Mouse (Mus musculus) T-helper 17 cell (primary cell): ENCODE measurements around the gene Dad1.

Source experiments
- in situ Hi-C, 2 experiments: fragments of 300-600 bp; cut with MboI, MseI; formaldehyde crosslinking; loops; 1 replicate in 1 of 2; 2 replicates in 1 of 2; pipeline ENCODE4 v1.15.1; 2025; ENCODE audit warnings: high pct_unique_total_duplicates in 2 of 2

The Dad1 gene

DNA sequence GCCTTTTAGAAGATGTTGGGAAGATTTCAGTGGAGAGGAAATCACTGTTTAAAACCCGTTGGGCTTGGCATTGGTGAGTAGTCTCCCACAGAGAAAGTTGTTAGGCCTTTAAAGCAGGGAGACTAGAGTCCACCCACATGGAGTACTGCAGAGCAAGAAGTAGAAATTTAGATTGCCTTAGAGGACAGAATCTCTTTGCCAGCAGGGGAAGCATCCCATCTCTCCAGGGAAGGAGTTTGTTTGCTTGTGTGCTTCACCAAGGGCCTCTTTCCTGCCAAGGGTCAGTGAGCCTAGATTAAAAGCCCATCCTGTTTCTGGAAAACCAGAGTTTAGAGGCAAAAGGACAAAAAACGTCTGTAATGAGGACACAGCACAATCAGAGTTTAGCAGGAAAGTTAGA is 39.4 kb downstream of the Dad1 start:
- in situ Hi-C loops, result loop anchor here (10.0 to 25.0 kb wide), 3 partner anchors 852 to 1902 kb away; partner anchors contain the start of gene Mettl3 (in 1 of the 2)

DNA sequence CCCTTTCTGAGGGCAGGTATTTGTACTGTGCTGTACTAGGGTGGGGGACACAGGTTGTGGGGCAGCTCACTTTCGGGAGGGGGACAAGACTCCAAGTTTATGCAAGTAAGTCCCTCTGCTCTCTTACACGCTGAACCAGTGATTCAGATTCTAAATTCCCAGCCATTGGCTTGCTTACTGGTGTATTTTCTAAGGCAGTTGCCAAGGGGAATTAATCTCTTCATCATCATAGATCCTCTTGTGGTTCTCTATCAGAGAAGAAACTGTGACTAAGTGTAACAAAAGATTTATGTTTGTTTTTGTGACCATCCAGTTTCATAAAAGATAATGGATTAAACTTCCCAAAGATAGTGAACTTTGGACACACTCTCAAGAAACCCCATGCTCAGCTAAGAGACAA is 40.2 kb downstream of the Dad1 start:
- in situ Hi-C loops, result loop anchor here (10.0 to 25.0 kb wide), 3 partner anchors 851 to 1901 kb away; partner anchors contain the start of gene Mettl3 (in 1 of the 2)

- in situ Hi-C loops, result loop anchor here (10.0 to 25.0 kb wide), 3 partner anchors 849 to 1899 kb away; partner anchors contain the start of gene Mettl3 (in 1 of the 2)
Observed at GRCm38 (mm10) chr14:54211755-54212154, 42.1 kb downstream of the Dad1 start.

DNA sequence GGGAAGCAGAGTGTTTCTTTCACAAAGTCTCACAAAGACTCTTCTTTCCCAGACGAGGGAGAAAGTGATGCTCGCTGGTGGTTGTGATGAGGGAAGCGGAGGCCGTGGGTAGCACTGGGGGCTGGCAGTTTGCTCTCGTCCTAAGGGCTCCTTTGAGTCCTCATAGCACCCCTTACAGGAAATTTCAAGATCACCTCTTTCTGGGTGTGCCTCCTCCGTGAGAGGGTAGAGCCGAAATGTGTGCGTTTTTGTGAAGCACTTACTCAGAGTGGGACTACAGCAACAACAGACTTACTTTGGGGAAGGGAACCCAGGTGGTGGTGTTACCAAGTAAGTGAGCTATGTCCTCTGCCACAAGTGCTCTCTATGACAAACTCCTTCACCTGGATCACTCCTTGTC is 42.7 kb downstream of the Dad1 start:
- in situ Hi-C loops, result loop anchor here (10.0 to 25.0 kb wide), 3 partner anchors 849 to 1899 kb away; partner anchors contain the start of gene Mettl3 (in 1 of the 2)

DNA sequence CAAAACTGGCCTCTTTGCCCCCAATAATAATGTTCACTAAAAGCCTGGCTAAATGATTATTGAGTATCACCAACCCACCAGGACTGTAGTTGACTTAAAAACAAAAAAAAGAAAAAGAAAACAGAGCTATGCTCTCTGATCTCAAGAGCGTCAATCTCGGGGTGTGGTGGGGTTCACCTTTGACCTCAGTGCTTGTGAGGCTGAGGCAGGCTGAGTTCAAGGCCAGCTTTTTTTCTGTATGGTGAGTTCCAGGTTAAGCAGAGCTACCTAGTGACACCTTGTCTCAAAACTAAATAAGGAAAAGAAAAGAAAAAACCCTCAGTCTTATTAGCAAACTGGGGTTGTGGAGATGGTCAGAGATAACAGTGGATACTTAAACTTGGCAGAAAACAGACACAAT is 43.5 kb downstream of the Dad1 start:
- in situ Hi-C loops, result loop anchor here (10.0 to 25.0 kb wide), 3 partner anchors 848 to 1898 kb away; partner anchors contain the start of gene Mettl3 (in 1 of the 2)

GRCm38 (mm10) chr14:54209932-54210331 is 44.0 kb downstream of the Dad1 start:
- in situ Hi-C loops, result loop anchor here (10.0 to 25.0 kb wide), 3 partner anchors 848 to 1898 kb away; partner anchors contain the start of gene Mettl3 (in 1 of the 2)

DNA sequence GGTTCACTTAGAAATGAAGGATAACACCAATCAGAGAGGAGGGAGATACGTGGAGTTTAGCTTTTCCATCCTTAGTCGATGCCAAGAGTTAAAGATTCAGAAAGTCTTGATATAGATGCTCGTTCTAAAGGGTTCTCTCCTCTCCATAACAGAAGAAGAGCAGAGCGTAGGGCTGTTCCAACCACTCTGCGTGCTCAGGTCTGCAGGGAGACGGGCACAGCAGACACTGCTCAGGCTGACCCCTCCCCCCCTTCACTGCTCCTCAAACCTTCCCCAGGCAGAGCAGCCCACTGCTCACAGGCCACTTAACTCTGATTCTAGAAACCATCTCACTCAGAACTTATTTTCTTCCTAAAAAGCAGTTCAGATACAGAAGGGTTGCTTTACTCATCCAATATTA is 45.2 kb downstream of the Dad1 start:
- in situ Hi-C loops, result loop anchor here (25.0 kb wide), 2 partner anchors 846 to 1896 kb away; partner anchors contain the start of gene Mettl3 (in 1 of the 2)

DNA sequence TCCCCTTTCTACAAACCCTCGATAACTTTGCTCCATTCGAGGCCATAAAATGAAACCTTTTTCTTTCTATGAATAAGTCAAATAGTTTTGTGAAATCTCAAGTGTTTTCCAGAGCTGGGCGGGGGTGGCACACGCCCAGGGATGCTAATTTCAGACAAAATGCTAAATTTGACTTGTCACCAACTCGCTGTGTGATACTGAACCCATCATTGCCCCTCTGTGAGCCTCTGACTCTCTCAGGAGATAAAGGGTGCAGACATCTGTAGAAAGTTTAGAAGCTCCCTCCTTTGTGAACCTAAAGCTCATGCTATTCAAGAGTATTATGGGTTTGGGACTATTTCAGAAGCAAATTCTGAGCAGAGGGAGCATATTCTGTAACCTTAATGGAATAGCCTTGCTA is 46.0 kb downstream of the Dad1 start:
- in situ Hi-C loops, result loop anchor here (25.0 kb wide), 2 partner anchors 846 to 1896 kb away; partner anchors contain the start of gene Mettl3 (in 1 of the 2)

- in situ Hi-C loops, result loop anchor here (25.0 kb wide), 2 partner anchors 845 to 1895 kb away; partner anchors contain the start of gene Mettl3 (in 1 of the 2)
Observed at GRCm38 (mm10) chr14:54206750-54207550, 47.0 kb downstream of the Dad1 start.

- in situ Hi-C loops, result loop anchor here (25.0 kb wide), 2 partner anchors 844 to 1894 kb away; partner anchors contain the start of gene Mettl3 (in 1 of the 2)
Observed at GRCm38 (mm10) chr14:54206309-54206708, 47.6 kb downstream of the Dad1 start.

- in situ Hi-C loops, result loop anchor here (25.0 kb wide), 2 partner anchors 844 to 1894 kb away; partner anchors contain the start of gene Mettl3 (in 1 of the 2)
Observed at GRCm38 (mm10) chr14:54205904-54206303, 48.0 kb downstream of the Dad1 start.

DNA sequence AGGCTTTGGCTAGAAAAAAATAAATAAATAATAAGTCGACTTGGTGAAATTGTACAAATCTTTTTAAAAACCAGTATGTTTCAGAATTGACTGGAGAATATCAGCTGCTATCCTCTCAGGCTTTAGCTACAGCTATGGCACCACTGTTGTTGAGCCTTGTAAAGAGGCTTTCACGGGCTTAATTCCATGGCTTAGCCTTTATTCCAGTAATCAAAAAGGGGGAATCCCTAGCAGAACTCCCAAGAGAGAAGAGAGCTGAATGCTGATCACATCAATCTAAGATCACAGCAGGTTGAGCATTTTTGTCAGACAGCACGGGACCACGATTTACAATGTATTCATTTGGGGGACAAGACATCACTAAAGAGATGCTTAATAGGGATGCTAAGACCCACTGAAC is 49.1 kb downstream of the Dad1 start:
- in situ Hi-C loops, result loop anchor here (25.0 kb wide), 2 partner anchors 842 to 1892 kb away; partner anchors contain the start of gene Mettl3 (in 1 of the 2)

- in situ Hi-C loops, result loop anchor here (25.0 kb wide), 2 partner anchors 842 to 1892 kb away; partner anchors contain the start of gene Mettl3 (in 1 of the 2)
Observed at GRCm38 (mm10) chr14:54204311-54204710, 49.6 kb downstream of the Dad1 start.

DNA sequence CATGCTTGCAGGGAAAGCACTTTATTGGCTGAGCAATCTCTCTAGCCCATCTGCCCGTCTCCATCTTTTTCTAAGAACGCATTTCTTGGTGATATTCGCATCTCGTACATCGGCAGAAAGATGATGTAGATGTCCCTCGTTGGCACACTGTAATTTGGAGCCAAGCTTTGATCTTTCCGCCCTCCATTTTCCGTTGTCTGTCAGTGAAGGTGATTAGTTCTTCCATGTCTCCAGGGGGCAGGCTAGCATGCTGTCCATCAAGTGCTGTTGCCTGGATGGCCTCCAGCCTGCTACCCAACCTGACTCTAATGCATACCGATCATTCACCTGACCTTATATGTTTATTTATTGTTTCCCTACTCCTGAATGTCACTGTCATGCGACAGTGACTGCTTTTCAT is 50.1 kb downstream of the Dad1 start:
- in situ Hi-C loops, result loop anchor here (25.0 kb wide), 2 partner anchors 841 to 1891 kb away; partner anchors contain the start of gene Mettl3 (in 1 of the 2)

DNA sequence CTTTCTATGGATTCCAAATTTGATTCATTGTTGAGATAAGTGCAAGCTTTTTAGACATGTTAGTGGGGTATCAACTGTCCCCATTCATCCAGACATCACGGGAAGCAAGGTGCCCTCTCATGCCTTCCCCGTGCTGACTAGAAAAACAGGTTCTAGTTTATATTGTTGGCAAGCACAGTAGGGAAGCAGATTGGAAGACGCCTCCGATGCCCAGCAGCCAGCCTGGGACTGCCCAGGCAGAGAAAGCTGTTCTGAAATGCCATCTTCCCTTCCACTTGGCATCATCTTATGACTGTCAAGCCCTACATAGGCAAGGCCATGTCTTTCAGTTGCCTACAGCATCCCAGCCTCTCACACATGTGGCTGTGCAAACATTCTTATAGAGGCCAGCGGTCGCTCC is 50.7 kb downstream of the Dad1 start:
- in situ Hi-C loops, result loop anchor here (25.0 kb wide), 2 partner anchors 841 to 1891 kb away; partner anchors contain the start of gene Mettl3 (in 1 of the 2)

- in situ Hi-C loops, result loop anchor here (25.0 kb wide), 2 partner anchors 838 to 1888 kb away; partner anchors contain the start of gene Mettl3 (in 1 of the 2)
Observed at GRCm38 (mm10) chr14:54200363-54200762, 53.5 kb downstream of the Dad1 start.

- in situ Hi-C loops, result loop anchor here (25.0 kb wide), 3 partner anchors 662 to 1887 kb away; partner anchors contain the start of gene Mettl3 (in 1 of the 2)
Observed at GRCm38 (mm10) chr14:54199662-54200061, 54.2 kb downstream of the Dad1 start.

DNA sequence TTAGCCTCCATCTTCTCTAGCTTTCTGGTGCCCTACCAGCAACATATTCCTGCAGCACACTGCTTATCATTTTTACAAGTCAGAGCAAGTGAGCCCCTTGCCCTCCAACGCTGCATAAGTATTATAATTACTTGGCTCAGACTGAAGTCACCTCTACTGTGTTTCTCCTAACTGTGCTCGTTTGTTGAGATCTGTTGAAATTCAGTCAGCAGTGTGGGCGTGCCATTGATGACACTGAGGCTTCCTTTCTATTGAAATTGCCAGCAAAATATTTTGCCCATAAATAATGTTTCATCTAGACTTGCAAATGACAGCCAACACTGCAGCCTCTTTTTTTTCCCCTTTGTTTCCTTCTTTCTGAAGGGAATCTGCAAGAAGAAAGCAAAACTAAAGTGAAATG is 56.2 kb downstream of the Dad1 start:
- in situ Hi-C loops, result loop anchor here in 1 of 2 experiments (25.0 kb wide), 1 partner anchor 660 kb away; no protein-coding TSS in a partner anchor

- in situ Hi-C loops, result loop anchor here in 1 of 2 experiments (25.0 kb wide), 1 partner anchor 659 kb away; no protein-coding TSS in a partner anchor
Observed at GRCm38 (mm10) chr14:54195838-54196423, 58.0 kb downstream of the Dad1 start.

GRCm38 (mm10) chr14:54193354-54194133 is 60.4 kb downstream of the Dad1 start:
- in situ Hi-C loops, result loop anchor here in 1 of 2 experiments (25.0 kb wide), 1 partner anchor 656 kb away; no protein-coding TSS in a partner anchor
